Mouse (Mus musculus): ENCODE results near the gene Mtg1. TPM values are rescaled to one million over a fixed set of nuclear protein-coding genes. Genes with fewer than 3 reads are reported as not detected.

The Mtg1 gene
- total RNA-seq, 2 experiments from 2014 or later: 21.0 to 21.5 TPM

- H3K27ac ChIP-seq: no peak overlapping the region
- TF ChIP-seq CTCF (IDR thresholded peaks at IDR 0.05): no peak
- intact Hi-C loops (cut with DNase I): no loop called here
Observed at GRCm38 (mm10) chr7:140135106-140135770, 2.1 kb upstream of the Mtg1 start.

GRCm38 (mm10) chr7:140138021-140138310 is 602 bp downstream of the Mtg1 start:
- peak overlapping the region; percentile 80 for H3K4me3 ChIP-seq
- TF ChIP-seq CTCF (IDR thresholded peaks at IDR 0.05): no peak
- intact Hi-C loops (cut with DNase I): no loop called here
- H3K27ac ChIP-seq: peak overlapping the region; percentile 96
- DNase-seq (ENCODE audit: extremely low spot score in 1 of 2, low spot score in 2 of 2): no peak

More at GRCm38 (mm10) chr7:140135106-140135770, 2.1 kb upstream of the Mtg1 start:
- no peak overlapping the region for H3K4me3 ChIP-seq
- no peak for DNase-seq (ENCODE audit: extremely low spot score in 1 of 2, low spot score in 2 of 2)

GRCm38 (mm10) chr7:140141350-140141749 is 4.0 kb downstream of the Mtg1 start:
- peak; percentile 78 for TF ChIP-seq CTCF (IDR thresholded peaks at IDR 0.05)
- peak; percentile 48 to 57 for DNase-seq (ENCODE audit: extremely low spot score in 1 of 2, low spot score in 2 of 2)
- Histone ChIP-seq H3K4me3 (0 out of 2 replicates have a peak overlapping the region, but pooled peaks have one; percentile 22), H3K27ac (no peak overlapping the region)
- intact Hi-C loops (cut with DNase I): loop anchor here (1.0 to 5.0 kb wide), 2 partner anchors 63 to 174 kb away; no protein-coding TSS in a partner anchor

GRCm38 (mm10) chr7:140144550-140144949 is 7.2 kb downstream of the Mtg1 start:
- H3K4me3 ChIP-seq: no peak overlapping the region
- TF ChIP-seq CTCF (IDR thresholded peaks at IDR 0.05): peak; percentile 43
- no peak overlapping the region for H3K27ac ChIP-seq
- DNase-seq (ENCODE audit: extremely low spot score in 1 of 2, low spot score in 2 of 2): no peak
- intact Hi-C loops (cut with DNase I): loop anchor here (5.0 kb wide), 1 partner anchor 177 kb away; no protein-coding TSS in a partner anchor

- TF ChIP-seq CTCF (IDR thresholded peaks at IDR 0.05): no peak; the same call in 1 of the 2 replicates
- intact Hi-C loops (cut with DNase I): loop anchor here (5.0 kb wide), 2 partner anchors 579 to 654 kb away; no protein-coding TSS in a partner anchor
- peak overlapping the region; percentile 97 for H3K27ac ChIP-seq
- DNase-seq (ENCODE audit: extremely low spot score in 1 of 2, low spot score in 2 of 2): peak; percentile 56 to 66
- peak overlapping the region; percentile 73 for H3K4me3 ChIP-seq
Observed at GRCm38 (mm10) chr7:140153383-140153782, 16.0 kb downstream of the Mtg1 start.

- Histone ChIP-seq H3K4me3 (peak overlapping the region; percentile 73), H3K27ac (peak overlapping the region; percentile 97)
- no peak for DNase-seq (ENCODE audit: extremely low spot score in 1 of 2, low spot score in 2 of 2)
- intact Hi-C loops (cut with DNase I): loop anchor here (2.0 to 5.0 kb wide), 5 partner anchors 33 to 675 kb away; no protein-coding TSS in a partner anchor
- no peak for TF ChIP-seq CTCF (IDR thresholded peaks at IDR 0.05)
Observed at GRCm38 (mm10) chr7:140153829-140154217, 16.5 kb downstream of the Mtg1 start.

GRCm38 (mm10) chr7:140154218-140154927 is 17.0 kb downstream of the Mtg1 start, which contains the start of gene Sprn:
Sprn (minus strand) TSS chr7:140154877.
- TF ChIP-seq CTCF (IDR thresholded peaks at IDR 0.05): no peak
- intact Hi-C loops (cut with DNase I): loop anchor here (2.0 to 5.0 kb wide), 5 partner anchors 32 to 674 kb away; no protein-coding TSS in a partner anchor
- DNase-seq (ENCODE audit: extremely low spot score in 1 of 2, low spot score in 2 of 2): peak; percentile 74 to 81
- peak within 1 kb of the TSS; percentile 97 for H3K27ac ChIP-seq
- peak within 1 kb of the TSS; percentile 73 for H3K4me3 ChIP-seq

GRCm38 (mm10) chr7:140160363-140160762 is 23.0 kb downstream of the Mtg1 start:
- Histone ChIP-seq H3K4me3 (no peak overlapping the region), H3K27ac (no peak overlapping the region)
- DNase-seq (ENCODE audit: extremely low spot score in 1 of 2, low spot score in 2 of 2): no peak
- intact Hi-C loops (cut with DNase I): no loop called here
- TF ChIP-seq CTCF (IDR thresholded peaks at IDR 0.05): no peak

GRCm38 (mm10) chr7:140164664-140165063 is 27.3 kb downstream of the Mtg1 start, which contains the start of gene Olfr522:
Olfr522 (minus strand) TSS chr7:140164764.
- DNase-seq (ENCODE audit: extremely low spot score in 1 of 2, low spot score in 2 of 2): no peak
- Histone ChIP-seq H3K4me3 (no peak within 1 kb of the TSS), H3K27ac (no peak within 1 kb of the TSS)
- TF ChIP-seq CTCF (IDR thresholded peaks at IDR 0.05): no peak
- intact Hi-C loops (cut with DNase I): no loop called here

GRCm38 (mm10) chr7:140167950-140168349 is 30.6 kb downstream of the Mtg1 start:
- intact Hi-C loops (cut with DNase I): no loop called here
- no peak overlapping the region for H3K4me3 ChIP-seq
- H3K27ac ChIP-seq: no peak overlapping the region; the same call in 1 of the 2 replicates
- no peak for DNase-seq (ENCODE audit: extremely low spot score in 1 of 2, low spot score in 2 of 2)
- no peak for TF ChIP-seq CTCF (IDR thresholded peaks at IDR 0.05)

GRCm38 (mm10) chr7:140169386-140169785 is 32.0 kb downstream of the Mtg1 start:
- no peak for TF ChIP-seq CTCF (IDR thresholded peaks at IDR 0.05)
- H3K27ac ChIP-seq: no peak overlapping the region
- intact Hi-C loops (cut with DNase I): no loop called here
- H3K4me3 ChIP-seq: no peak overlapping the region
- DNase-seq (ENCODE audit: extremely low spot score in 1 of 2, low spot score in 2 of 2): no peak

GRCm38 (mm10) chr7:140170863-140171262 is 33.5 kb downstream of the Mtg1 start:
- no peak for TF ChIP-seq CTCF (IDR thresholded peaks at IDR 0.05)
- no peak overlapping the region for H3K4me3 ChIP-seq
- no peak for DNase-seq (ENCODE audit: extremely low spot score in 1 of 2, low spot score in 2 of 2)
- no peak overlapping the region for H3K27ac ChIP-seq
- intact Hi-C loops (cut with DNase I): no loop called here

Measured in left cerebral cortex, adult 2 months (tissue).